Mouse (Mus musculus) heart, postnatal 0 days (tissue): ENCODE results near the gene Igdcc4. TPM values are rescaled to one million over a fixed set of nuclear protein-coding genes. Genes with fewer than 3 reads are reported as not detected.

Source experiments
- ATAC-seq: fragments of 200-750 bp; cut with Nextera tagmentation; 2 replicates; pipeline ENCODE4 v1.8.0; 2017; ENCODE audit warnings: low read depth, moderate number of reproducible peaks, moderate library complexity; ENCODE audit not compliant: insufficient read depth
- DNase-seq: peaks from one replicate; pipeline ENCODE4 v3.0.0-alpha.2; 2016; ENCODE audit warnings: low spot score
- H3K27ac ChIP-seq: fragments of 300-500 bp; sonication (generic); 2 replicates; pipeline ENCODE4 v1.5.1; 2014; ENCODE audit warnings: low read depth, mild to moderate bottlenecking
- H3K27me3 ChIP-seq: fragments of 300-500 bp; sonication (generic); 2 replicates; pipeline ENCODE4 v1.6.1; 2014; ENCODE audit warnings: low read length, mixed read lengths; ENCODE audit not compliant: control insufficient read depth, insufficient read depth
- H3K36me3 ChIP-seq: fragments of 300-500 bp; sonication (generic); replicated peaks from 2 replicates; pipeline ENCODE4 v1.6.1; 2014; ENCODE audit warnings: low read length, mixed read lengths; ENCODE audit not compliant: control insufficient read depth, insufficient read depth
- H3K4me1 ChIP-seq: fragments of 300-500 bp; sonication (generic); 2 replicates; pipeline ENCODE4 v1.6.1; 2014; ENCODE audit warnings: antibody characterized with exemption; ENCODE audit not compliant: control insufficient read depth, insufficient read depth
- H3K4me2 ChIP-seq: fragments of 300-500 bp; sonication (generic); 2 replicates; pipeline ENCODE4 v1.6.1; 2014; ENCODE audit warnings: low read depth, mild to moderate bottlenecking, low read length, moderate library complexity
- H3K4me3 ChIP-seq: fragments of 300-500 bp; sonication (generic); 2 replicates; pipeline ENCODE4 v1.5.1; 2014; ENCODE audit warnings: low read depth, low read length
- H3K9ac ChIP-seq: fragments of 300-500 bp; sonication (generic); replicated peaks from 2 replicates; pipeline ENCODE4 v1.6.1; 2014; ENCODE audit warnings: low read depth, low read length, mixed read lengths
- H3K9me3 ChIP-seq: fragments of 300-500 bp; sonication (generic); replicated peaks from 2 replicates; pipeline ENCODE4 v1.6.1; 2016; ENCODE audit warnings: low read length; ENCODE audit not compliant: control insufficient read depth
- CTCF ChIP-seq: IDR thresholded peaks from 2 replicates; pipeline ENCODE4 v1.5.1; 2016; ENCODE audit warnings: antibody characterized with exemption, control low read depth, low read depth
- EP300 ChIP-seq: IDR thresholded peaks from 2 replicates; pipeline ENCODE4 v1.6.1; 2016; ENCODE audit warnings: antibody characterized with exemption, low read depth
- WGBS: fragments of 180-500 bp; shearing (Covaris S2); extraction: QIAGEN DNeasy Blood & Tissue Kit; methylation state at CpG from one replicate; pipeline ENCODE4 v1.1.7; 2014; 5-methylcytosine and 5-hydroxymethylcytosine counted together
- polyA plus RNA-seq: library from polyadenylated mRNA; unstranded; fragments of >200 nt; fragmentation: Nextera tagmentation; extraction: Ambion mirVana; gene quantifications from 2 replicates; pipeline ENCODE4 v1.2.1, GENCODE M21; 2015
- total RNA-seq: library from RNA; depleted of rRNA; stranded (reverse); fragments of >200 nt; gene quantifications from 2 replicates; pipeline ENCODE4 v1.2.3, GENCODE M21; 2014; ENCODE audit warnings: low replicate concordance

The Igdcc4 gene
- total and polyA plus RNA-seq, 2 experiments from 2014 or later = 3.2 to 13.9 TPM

GRCm38 (mm10) chr9:65166386-65166785 is 65.1 kb downstream of the Igdcc4 start:
- TF ChIP-seq CTCF (no peak), EP300 (no peak)
- Histone ChIP-seq H3K27ac (no peak overlapping the region), H3K4me2 (no peak overlapping the region), H3K4me1 (peaks cover 8% of the 10 kb centered on the region; the same call in 1 of the 2 replicates), H3K36me3 (no peaks in the 10 kb centered on the region), H3K9me3 (no peaks in the 10 kb centered on the region), H3K9ac (no peak overlapping the region), H3K27me3 (peaks cover 30% of the 10 kb centered on the region), H3K4me3 (no peak overlapping the region)
- ATAC-seq = no peak
- no peak for DNase-seq
- WGBS = 63% methylated on average over 9 of the region's 9 CpGs

DNA sequence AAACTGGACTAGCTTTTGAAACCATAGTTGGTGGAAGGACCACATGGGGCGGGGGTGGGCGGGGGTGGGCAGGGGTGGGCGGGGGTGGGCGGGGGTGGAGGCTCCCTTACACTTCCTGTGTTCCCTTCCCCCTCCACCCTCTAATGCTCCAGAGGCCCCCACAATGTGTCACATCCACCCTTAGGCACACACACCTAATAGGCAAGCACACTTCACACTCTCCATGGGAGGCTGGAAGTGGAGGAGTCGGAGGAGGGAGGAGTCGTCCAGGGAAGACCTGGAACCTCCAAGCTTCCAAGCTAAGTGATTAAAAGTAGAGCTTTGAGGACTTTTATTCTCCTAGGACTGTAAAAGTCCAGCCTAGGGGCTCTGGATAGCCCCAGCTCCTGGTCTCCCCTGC is 67.2 kb downstream of the Igdcc4 start:
- no peak overlapping the region for H3K27ac ChIP-seq
- WGBS = 41% methylated on average over 6 of the region's 6 CpGs
- no peak for ATAC-seq
- H3K36me3 ChIP-seq = no peaks in the 10 kb centered on the region
- H3K9ac ChIP-seq = no peak overlapping the region
- H3K4me2 ChIP-seq = no peak overlapping the region
- no peak for DNase-seq
- no peak for TF ChIP-seq EP300
- TF ChIP-seq CTCF = no peak
- peaks cover 9% of the 10 kb centered on the region for H3K27me3 ChIP-seq
- H3K9me3 ChIP-seq = no peaks in the 10 kb centered on the region
- no peak overlapping the region for H3K4me3 ChIP-seq
- H3K4me1 ChIP-seq = no peaks in the 10 kb centered on the region

GRCm38 (mm10) chr9:65168952-65169351 is 67.7 kb downstream of the Igdcc4 start:
- 60% methylated on average over 4 of the region's 4 CpGs for WGBS
- DNase-seq (no peak), ATAC-seq (no peak)
- H3K36me3 ChIP-seq = no peaks in the 10 kb centered on the region
- H3K9ac ChIP-seq = no peak overlapping the region
- no peak overlapping the region for H3K4me2 ChIP-seq
- H3K27ac ChIP-seq = no peak overlapping the region
- H3K9me3 ChIP-seq = no peaks in the 10 kb centered on the region
- TF ChIP-seq CTCF (no peak), EP300 (no peak)
- peaks cover 4% of the 10 kb centered on the region for H3K27me3 ChIP-seq
- no peaks in the 10 kb centered on the region for H3K4me1 ChIP-seq
- H3K4me3 ChIP-seq = no peak overlapping the region

- Histone ChIP-seq H3K27ac (no peak overlapping the region), H3K9ac (no peak overlapping the region), H3K4me2 (no peak overlapping the region), H3K4me1 (no peaks in the 10 kb centered on the region), H3K27me3 (peaks cover 10% of the 10 kb centered on the region; the same call in 1 of the 2 replicates), H3K9me3 (no peaks in the 10 kb centered on the region), H3K4me3 (no peak overlapping the region), H3K36me3 (no peaks in the 10 kb centered on the region)
- WGBS = 69% methylated on average over 9 of the region's 9 CpGs
- TF ChIP-seq CTCF (no peak), EP300 (no peak)
- no peak for ATAC-seq
- DNase-seq = no peak
Observed at GRCm38 (mm10) chr9:65172654-65173053, 71.4 kb downstream of the Igdcc4 start.

DNA sequence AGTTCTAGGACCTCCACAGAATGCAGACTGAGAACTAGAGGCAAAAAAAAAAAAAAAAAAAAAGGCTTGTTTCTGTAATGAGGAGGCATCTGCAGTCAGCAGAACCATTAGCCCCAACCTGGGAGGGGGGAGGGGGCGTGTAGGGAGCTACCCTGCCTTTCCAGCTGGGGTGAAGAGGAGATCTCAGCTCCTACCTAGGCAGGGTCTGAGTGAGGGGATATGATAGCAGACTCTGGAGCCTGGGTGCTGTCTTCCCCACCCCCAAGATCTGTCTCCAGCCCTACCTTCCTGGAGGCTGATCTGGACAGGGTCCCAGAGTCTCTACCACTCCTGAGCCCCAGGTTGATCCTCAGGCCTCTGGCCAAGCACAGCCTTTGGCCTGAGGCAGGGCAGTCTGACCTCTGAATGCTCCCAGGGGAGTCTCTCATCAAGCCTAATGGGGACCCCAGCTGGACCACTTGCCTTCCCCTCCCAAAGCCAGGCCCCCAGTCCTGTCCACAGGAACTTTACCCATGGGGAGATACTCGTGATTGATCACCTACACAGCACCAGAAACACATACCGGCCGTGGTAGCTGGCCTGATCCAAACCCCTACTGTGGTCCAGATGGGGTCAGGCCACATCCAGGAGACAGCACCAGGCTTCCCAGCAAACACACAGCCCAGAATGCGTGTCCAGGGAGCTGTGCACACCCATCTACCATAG is 74.1 kb downstream of the Igdcc4 start:
- Histone ChIP-seq H3K27me3 (peaks cover 15% of the 10 kb centered on the region; the same call in 1 of the 2 replicates), H3K9ac (no peak overlapping the region), H3K4me1 (no peaks in the 10 kb centered on the region), H3K4me3 (no peak overlapping the region), H3K36me3 (no peaks in the 10 kb centered on the region), H3K27ac (no peak overlapping the region), H3K9me3 (no peaks in the 10 kb centered on the region), H3K4me2 (no peak overlapping the region)
- TF ChIP-seq EP300 (no peak), CTCF (no peak)
- no peak for DNase-seq
- 67% methylated on average over 5 of the region's 5 CpGs for WGBS
- no peak for ATAC-seq
